Mouse (Mus musculus): ENCODE results near the gene Tasp1.
"Not testable (repeated sequence)": the region's sequence is repeated elsewhere in the genome, so short reads cannot be mapped to it uniquely, and the experiment has no call there.

The Tasp1 gene

GRCm38 (mm10) chr2:140066353-140067314 is at the start of gene Tasp1:
Gene Tasp1 (minus strand): TSS chr2:140066805.
- DNase-seq (ENCODE audit: low spot score) = peak; percentile 95

- no peak for DNase-seq (ENCODE audit: low spot score)
Observed at GRCm38 (mm10) chr2:140113851-140114250, 47.2 kb upstream of the Tasp1 start.

- DNase-seq (ENCODE audit: low spot score) = no peak
Observed at GRCm38 (mm10) chr2:140108945-140109344, 42.3 kb upstream of the Tasp1 start.

DNA sequence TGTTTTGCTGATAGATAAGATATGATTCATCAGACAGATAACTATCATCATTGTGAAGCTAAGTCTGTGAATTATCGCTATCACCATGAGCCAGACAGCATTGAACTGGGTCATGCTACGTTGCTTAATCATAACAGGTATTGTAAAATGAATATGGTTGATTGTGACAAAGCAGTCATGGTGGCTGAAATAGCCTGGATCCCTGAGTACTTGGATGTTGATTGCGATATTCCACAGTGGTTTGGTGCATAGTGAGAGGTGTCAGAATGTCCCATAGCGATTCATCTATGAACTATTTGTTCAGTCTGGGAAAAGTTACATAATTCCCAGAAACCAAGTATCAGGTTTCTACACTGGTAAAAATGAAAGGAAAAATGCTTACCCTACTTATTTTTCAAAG is 41.0 kb upstream of the Tasp1 start:
- DNase-seq (ENCODE audit: low spot score) = no peak

- no peak for DNase-seq (ENCODE audit: low spot score)
Observed at GRCm38 (mm10) chr2:140104951-140105350, 38.3 kb upstream of the Tasp1 start.

DNA sequence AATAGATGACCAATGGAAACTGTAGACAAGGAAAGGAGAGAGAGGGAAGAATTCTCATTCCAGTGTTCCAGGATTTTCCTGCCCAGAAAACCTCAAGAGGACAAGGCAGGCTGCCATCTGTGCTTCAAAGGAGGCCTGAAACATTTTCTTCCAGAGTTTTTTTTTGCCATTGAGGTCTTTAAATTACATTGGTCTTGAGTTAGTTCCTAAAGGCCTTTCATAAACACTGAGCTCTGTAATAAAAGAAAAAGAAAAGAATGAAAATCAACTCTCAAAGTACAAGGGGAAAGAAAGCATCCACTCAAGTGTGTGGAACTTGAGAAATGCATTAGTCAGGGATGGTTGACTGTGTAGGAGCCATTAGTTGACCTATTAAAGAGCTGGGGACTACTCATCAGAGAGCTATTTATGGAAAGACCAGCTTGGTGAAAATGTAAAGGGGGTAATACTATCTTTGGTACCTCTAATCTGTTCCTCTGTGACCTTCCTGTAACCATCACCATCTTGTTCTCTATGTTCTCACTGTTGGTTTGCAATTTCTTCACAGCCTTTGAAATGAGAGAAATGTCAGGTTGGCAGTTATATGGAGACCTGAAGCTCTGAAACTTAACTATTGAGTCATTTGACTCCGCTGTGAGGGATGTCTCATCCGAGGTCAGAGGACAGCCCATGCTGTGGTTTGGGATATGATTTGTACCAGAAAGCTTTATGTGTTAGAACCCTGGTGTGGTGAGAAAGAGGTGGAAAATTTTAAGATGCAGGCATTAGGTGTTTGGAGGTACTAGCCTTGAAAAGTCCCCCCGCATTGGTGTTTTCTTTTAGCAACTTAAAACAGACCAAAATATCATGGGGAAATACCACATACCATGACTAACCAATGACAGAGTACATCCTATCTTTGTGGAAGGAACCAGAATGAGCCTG is 34.2 kb upstream of the Tasp1 start:
- DNase-seq (ENCODE audit: low spot score) = no peak

- DNase-seq (ENCODE audit: low spot score) = no peak
Observed at GRCm38 (mm10) chr2:140099971-140100370, 33.4 kb upstream of the Tasp1 start.

DNA sequence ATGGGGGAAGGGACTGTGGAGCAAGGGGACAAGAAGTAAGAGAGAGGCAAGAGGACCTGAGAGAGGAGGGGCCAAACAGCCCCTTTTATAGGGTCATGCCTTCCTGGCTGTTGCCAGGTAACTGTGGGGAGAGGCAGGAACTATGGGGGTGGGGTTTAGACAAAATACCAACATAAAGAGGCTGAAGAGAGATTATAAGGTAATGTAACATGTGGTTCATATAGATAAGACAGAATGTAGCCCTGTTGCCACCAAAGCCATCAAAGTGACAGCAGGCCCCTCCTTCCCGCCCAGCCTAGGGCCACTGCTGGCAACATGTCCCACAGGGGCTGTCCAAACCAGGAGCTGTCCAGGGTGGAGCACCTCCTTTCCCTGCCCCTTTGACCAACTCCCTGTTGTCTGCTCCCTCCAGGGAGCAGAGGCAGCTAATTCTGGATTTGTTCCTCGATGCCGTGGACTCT is 30.6 kb upstream of the Tasp1 start:
- DNase-seq (ENCODE audit: low spot score) = no peak

- DNase-seq (ENCODE audit: low spot score) = no peak
Observed at GRCm38 (mm10) chr2:140096034-140096433, 29.4 kb upstream of the Tasp1 start.

GRCm38 (mm10) chr2:140093433-140093832 is 26.8 kb upstream of the Tasp1 start:
- no peak for DNase-seq (ENCODE audit: low spot score)

GRCm38 (mm10) chr2:140084245-140084644 is 17.6 kb upstream of the Tasp1 start:
- no peak for DNase-seq (ENCODE audit: low spot score)

GRCm38 (mm10) chr2:140080747-140081577 is 14.4 kb upstream of the Tasp1 start:
- no peak for DNase-seq (ENCODE audit: low spot score)

GRCm38 (mm10) chr2:140079284-140079683 is 12.7 kb upstream of the Tasp1 start:
- not testable (repeated sequence) for DNase-seq (ENCODE audit: low spot score)

DNA sequence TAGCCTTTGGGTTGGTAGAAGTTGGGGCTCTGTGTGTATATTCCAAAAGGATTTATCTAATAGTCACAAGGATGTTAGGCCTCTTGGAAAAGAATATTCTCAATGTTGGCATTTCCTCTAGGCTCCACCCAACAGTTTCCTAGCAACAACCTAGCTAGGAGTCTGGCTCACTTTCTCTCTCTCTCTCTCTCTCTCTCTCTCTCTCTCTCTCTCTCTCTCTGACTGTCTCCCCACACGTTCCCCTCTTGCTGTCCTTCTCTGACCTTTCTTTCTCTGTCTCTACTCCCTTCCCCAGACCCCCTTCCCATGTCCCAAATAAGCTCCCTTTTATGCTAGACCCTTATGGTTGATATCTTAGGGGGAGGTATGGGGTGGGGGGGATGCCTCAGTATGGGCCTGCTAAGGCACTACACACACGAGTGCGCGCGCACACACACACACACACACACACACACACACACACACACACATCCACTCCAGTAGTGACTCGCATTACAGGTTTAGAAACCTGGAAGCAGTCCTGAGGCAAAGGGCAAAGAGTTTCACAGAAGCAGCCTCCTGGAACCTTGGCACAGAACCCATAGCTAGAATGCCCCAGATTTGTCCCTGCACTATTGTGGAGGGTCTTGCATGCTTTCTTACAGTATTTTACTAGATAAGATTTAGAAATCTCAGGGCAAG is 12.1 kb upstream of the Tasp1 start:
- DNase-seq (ENCODE audit: low spot score) = no peak

DNA sequence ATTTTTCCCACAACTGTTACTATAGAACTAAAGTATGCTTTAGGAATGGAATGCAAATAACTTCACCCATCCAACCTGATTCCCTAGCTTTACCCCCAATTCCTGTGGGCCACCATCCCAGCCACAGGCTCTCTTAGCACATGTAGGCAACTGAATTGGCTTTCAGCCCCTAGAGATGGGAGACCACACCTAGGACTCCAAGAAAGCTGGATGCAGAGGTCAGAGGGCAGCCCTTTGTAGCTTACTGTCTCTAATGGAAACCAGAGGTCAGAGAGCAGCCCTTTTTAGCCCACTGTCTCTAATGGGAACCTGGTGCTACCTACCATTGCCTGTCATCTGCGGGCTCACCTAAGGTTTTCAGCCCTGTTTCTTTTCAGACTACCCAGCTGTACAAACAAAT is 10.9 kb upstream of the Tasp1 start:
- DNase-seq (ENCODE audit: low spot score) = no peak

- no peak for DNase-seq (ENCODE audit: low spot score)
Observed at GRCm38 (mm10) chr2:140075150-140075549, 8.5 kb upstream of the Tasp1 start.

DNA sequence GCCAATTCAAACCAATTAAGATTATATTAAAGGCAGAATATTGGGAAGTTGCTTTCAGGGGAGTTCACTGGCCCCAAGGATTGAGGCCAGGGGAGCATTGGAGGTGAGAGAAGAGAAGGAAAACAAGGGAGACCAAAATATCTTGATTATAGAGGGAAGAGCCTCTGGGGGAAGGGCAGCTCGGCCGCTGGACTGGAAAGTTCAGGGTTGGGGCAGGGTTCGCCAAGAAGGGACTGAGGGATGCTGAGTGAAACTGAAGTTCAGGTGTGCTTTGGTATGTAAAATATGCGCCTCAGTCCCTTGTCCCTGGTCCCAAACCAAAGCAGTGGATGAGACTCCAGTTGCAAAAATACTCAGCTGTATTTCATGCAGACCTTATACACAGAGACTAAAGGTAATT is 911 bp upstream of the Tasp1 start:
- no peak for DNase-seq (ENCODE audit: low spot score)

- DNase-seq (ENCODE audit: low spot score) = peak; percentile 16
Observed at GRCm38 (mm10) chr2:140065676-140066075, 929 bp downstream of the Tasp1 start.

DNA sequence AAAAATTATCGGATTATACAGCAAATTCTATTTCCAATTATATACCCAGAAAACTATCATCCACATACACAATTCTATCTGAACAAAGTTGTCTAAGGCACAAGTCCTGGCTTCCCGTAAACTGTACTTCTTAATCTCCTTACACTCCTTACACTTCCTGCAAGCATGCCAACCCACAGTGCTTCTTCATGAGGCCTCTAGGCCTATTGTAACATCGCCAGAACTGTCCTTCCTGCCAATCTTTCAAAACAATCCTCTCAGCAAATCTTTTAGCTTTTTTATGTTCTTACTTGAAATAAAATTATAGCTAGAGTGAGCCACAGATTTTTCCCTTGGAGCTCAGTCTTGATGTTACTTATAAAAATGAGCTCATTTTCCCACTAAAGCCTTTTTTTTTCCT is 5.1 kb downstream of the Tasp1 start:
- no peak for DNase-seq (ENCODE audit: low spot score)

- no peak for DNase-seq (ENCODE audit: low spot score)
Observed at GRCm38 (mm10) chr2:140060092-140060867, 6.3 kb downstream of the Tasp1 start.

All from retina, embryonic 14.5 days (tissue).